Mouse (Mus musculus) cerebellum, adult (tissue): ENCODE measurements around the gene Csmd2.
"Not testable (repeated sequence)": the region's sequence is repeated elsewhere in the genome, so short reads cannot be mapped to it uniquely, and the experiment has no call there.

Experiments
- ATAC-seq: cut with Nextera tagmentation; 2 replicates; pipeline ENCODE4 v1.9.2; 2017; ENCODE audit warnings: mild to moderate bottlenecking, moderate library complexity, mixed read lengths; ENCODE audit not compliant: insufficient number of reproducible peaks, low FRiP score, low TSS enrichment

The Csmd2 gene

DNA sequence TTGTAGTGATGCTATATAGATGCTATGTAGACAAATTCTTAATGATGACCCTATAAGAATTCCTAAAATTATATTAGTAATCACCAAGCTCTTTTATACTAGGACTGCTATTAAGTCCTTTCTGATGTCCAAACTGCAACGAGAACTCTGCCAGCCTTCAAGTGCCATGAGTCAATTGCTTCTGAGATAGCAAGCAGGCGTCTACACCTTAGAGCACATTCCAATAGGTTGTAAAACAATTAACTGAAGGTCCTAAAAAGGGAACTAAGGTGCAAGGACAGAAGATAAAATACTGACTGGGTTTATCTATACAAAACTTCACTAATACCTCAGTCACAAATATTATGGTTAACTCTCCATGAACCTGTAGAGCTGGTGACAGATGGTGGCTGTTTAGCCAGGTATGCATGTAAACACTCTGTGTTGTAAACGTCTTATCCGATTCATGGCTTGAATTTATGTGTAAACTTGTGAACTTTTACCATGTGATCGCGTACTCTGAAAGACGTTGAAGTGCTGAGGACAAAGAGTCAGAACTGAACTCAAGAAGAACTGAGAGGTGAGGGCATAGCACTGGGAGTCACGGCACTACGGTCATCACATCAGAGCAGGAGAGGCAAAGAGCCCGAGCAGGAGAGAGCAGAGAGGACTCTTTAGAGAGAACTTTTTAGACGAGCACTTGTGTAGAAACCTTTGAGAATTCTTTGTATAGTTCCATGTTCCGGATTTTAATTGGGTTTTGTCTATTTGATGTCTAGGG, 610.3 kb downstream of the Csmd2 start:
- ATAC-seq = no peak

DNA sequence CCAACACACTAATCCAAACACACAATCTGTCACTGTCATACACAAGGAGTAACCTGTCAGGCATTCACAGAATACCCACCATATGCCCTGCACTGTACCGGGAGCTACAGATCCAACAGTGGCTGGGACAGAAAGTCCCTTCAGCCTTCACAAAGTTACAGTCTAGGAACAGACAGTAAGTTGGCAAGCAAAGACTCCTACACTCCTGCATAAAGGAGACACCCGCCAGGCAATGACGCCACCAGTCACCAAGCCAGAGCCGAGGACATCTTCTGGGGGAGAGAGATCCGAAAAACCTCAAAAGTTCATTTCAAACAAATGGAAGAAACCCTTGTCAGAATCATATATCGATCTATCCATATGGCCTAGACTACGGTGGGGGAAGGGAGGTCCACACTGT, 618.9 kb downstream of the Csmd2 start:
- no peak for ATAC-seq

DNA sequence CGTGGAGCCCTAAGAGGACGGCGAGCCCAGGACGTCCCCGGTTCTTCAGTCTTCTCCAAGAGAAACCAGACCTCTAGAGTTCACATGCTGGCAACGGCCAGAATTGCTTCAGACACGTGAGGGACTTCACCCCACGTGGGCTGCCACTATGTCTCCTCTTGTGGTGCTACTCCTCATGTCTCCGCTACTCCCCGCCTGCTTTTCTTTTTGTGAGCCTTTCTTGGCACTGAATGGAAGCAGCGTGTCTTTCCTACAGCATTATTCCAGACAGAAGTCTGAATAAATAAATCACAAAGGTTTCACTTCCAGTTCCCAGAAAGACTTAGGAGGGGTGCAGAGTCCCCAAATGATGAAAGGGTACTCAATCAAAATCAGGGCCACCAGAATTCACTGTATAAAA, 620.0 kb downstream of the Csmd2 start:
- ATAC-seq = no peak

DNA sequence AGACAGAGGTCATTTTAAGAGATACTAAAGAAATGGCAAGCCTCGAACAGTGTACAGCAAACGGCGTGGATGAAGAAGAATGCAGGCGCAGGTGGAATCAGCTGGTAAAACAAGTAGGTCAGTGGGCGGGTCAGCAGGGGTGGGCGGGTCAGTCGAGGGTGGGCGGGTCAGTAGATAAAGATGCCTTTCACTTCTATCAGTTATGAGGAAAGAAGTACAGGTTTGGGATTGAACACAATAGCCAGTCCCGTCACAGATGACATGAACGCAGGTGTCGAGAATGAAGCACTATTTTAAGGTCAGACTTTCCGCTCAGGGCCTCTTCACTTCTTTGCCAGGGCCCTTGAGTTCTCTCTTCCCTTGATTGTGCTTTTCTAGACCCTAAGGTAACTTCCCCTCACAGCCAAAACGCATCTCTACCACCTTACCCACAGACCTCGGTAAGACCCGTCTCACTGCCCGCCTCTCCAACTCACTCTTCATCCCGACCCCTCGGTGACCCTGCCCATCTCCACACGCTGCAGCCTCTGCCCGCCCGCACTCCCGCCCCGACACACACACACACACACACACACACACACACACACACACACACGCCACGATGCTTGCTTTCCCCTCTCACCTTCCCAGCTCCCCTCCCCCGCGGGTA, 621.7 kb downstream of the Csmd2 start:
- ATAC-seq = no peak; the same call in 1 of the 2 replicates

DNA sequence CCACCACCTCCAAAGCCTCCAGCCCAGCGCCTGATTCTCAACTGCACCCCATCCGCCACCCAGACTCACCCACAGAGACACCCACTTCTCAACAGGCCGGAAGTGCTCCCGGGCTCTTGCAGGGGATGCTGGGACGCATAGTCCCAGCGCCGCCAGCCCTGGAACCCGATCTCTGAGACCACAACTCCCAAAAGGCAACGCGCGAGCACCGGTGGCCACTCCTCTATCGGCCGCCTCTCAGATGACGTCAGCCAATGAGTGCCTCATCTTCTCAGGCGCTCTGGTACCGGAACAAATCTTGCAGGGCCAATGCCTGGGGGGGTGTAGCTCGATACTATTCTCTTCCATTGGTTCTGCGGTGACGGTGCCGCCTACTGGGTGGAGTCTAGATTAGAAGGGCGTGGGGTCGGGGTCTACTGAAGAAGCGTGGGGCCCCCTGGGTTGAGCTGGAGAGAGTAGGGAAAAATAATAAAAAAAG, 622.3 kb downstream of the Csmd2 start, which contains the start of gene Zscan20:
Zscan20 (minus strand) TSS at position 174 of the 478 bp plus-strand sequence.
- ATAC-seq = peak; percentile 96

DNA sequence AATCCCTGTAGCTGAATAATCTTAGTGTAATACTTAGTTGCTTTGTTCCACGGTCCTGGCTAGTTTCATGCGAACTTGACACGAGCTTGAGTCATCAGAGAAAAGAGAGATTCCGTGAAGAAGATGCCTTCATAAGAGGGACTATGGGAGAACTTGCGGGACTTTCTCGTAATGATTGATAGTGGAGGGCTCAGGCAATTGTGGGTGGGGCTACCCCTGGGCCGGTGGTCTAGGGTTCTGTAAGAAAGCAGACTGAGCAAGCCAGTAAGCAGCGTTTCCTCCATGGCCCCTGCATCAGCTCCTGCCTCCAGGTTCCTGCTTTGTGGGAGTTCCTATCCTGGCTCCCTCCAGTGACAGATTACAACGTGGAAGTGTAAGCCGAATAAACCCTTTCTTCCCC, 623.0 kb downstream of the Csmd2 start:
- no peak for ATAC-seq

DNA sequence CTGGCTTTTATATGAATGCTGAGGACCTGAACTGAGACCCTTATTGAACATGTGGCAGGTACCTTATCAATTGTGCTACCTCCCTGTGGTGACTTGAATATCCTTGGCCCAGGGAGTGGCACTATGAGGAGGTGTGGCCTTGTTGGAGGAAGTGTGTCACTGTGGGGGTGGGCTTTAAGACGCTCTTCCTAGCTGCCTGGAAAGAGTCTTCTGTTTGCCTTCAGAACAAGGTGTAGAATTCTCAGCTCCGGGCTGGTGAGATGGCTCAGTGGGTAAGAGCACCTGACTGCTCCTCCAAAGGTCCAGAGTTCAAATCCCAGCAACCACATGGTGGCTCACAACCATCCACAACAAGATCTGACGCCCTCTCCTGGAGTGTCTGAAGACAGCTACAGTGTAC, 624.1 kb downstream of the Csmd2 start:
- ATAC-seq = not testable (repeated sequence)

DNA sequence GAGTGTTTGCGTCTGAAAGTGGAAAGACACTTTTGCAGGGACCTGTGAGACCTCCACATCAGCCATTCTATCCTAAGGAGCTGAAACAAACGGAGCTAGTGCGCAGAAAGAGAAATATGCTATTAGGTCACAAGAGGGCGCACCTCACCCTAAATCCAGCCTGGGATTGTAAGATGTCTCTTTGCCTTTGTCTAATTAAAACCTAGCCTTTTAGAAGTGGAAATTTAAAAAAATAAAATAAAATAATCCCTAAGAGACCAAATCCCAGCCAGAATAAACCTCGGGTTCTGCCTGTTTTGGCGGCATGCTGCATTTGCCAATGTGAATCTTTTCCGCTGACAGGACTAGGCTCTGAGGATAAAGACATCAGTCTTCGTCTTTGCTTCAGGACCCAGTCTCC, 625.7 kb downstream of the Csmd2 start:
- ATAC-seq = no peak

DNA sequence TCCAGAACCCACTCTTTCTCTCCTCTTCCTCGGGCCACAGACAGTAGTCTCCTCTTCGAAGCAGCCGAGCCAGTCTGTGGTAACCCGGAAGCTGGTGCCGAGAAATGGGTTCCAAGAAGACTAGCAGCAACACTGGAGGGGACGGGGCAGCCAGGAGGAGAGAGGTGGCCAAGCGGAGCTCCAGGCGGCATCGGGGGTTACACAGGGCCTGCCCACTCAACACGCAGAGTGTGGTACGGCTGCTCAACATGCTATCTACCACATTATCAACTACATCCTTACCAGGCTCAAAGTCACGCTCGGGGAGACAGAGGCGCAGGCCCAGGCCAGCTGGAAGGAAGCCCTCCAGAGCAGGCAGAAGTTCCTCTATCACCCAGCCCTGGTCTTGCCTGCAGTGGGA, 628.1 kb downstream of the Csmd2 start:
- no peak for ATAC-seq
